Mouse (Mus musculus) erythroblast, embryonic 14.5 days (primary cell): ENCODE measurements around the gene Tmem147. TPM values are rescaled to one million over a fixed set of nuclear protein-coding genes. Genes with fewer than 3 reads are reported as not detected.

ENCODE experiments used
- H3K27me3 ChIP-seq: 2 replicates; pipeline ENCODE4 v1.6.1; 2012; ENCODE audit warnings: inconsistent platforms; ENCODE audit not compliant: control insufficient read depth
- H3K36me3 ChIP-seq: 2 replicates; pipeline ENCODE4 v1.6.1; 2012; ENCODE audit warnings: mild to moderate bottlenecking, inconsistent platforms; ENCODE audit not compliant: control insufficient read depth
- H3K4me1 ChIP-seq: 2 replicates; pipeline ENCODE4 v1.6.1; 2012; ENCODE audit warnings: inconsistent platforms; ENCODE audit not compliant: control insufficient read depth
- H3K4me3 ChIP-seq: replicated peaks from 2 replicates; pipeline ENCODE3; 2012; ENCODE audit warnings: moderate library complexity, mild to moderate bottlenecking, inconsistent platforms
- H3K9me3 ChIP-seq: 2 replicates; pipeline ENCODE4 v1.6.1; 2012; ENCODE audit warnings: low read length, inconsistent platforms, mixed read lengths; ENCODE audit not compliant: control insufficient read depth
- GATA1 ChIP-seq: IDR thresholded peaks from 2 replicates; pipeline ENCODE4 v1.6.1; 2012; ENCODE audit warnings: low read length, inconsistent platforms, mixed read lengths
- TAL1 ChIP-seq: IDR thresholded peaks from 3 replicates; pipeline ENCODE4 v1.6.1; 2012; ENCODE audit warnings: low read length, inconsistent platforms, mixed read lengths
- polyA plus RNA-seq: library from polyadenylated mRNA; stranded (reverse); fragments of >175 nt; gene quantifications from 2 replicates; pipeline ENCODE4 v1.2.3, GENCODE M21; 2012

The Tmem147 gene
- polyA plus RNA-seq, 1 experiment: 1.6 TPM

DNA sequence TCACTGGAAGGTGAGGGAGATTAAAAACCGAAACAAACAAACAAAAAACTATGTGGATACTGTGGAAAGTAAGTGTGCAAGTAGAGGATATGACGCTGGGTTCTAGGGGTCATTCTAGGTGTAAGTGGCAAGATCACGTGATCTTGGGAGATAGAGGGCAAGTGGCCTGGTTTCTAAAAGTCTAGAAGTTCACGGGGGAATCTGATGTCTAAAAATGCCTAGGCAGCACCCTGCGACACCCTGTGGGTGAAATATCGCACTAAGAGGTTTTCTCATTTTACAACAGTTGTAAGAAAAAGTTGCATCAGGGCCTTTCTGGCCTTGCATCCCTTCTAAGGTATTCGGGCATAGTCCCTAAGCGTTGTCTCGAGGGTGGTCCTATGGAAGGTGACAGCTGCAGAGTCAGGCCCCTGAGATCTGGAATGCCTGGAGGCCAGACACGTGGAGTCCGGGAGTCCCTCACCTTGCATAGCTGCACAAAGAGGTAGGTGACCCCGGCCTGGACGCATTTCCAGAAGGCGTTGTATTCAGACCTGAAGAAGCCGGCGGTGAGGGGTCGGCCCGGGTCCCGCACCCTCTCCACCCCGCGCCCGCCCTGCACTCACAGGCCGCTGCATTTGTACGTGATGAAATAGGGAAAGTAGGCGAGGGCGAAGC lies 473 bp downstream of the Tmem147 start:
- Histone ChIP-seq H3K27me3 (no peaks in the 10 kb centered on the region), H3K4me3 (peak overlapping the region; percentile 77), H3K9me3 (no peaks in the 10 kb centered on the region), H3K36me3 (peaks cover 45% of the 10 kb centered on the region), H3K4me1 (peaks cover 26% of the 10 kb centered on the region)
- no peak for TF ChIP-seq TAL1
- TF ChIP-seq GATA1: no peak

- TF ChIP-seq TAL1 (no peak), GATA1 (no peak)
- peak overlapping the region; percentile 77 for H3K4me3 ChIP-seq
- H3K36me3 ChIP-seq: peaks cover 39% of the 10 kb centered on the region
- peaks cover 26% of the 10 kb centered on the region for H3K4me1 ChIP-seq
- H3K9me3 ChIP-seq: no peaks in the 10 kb centered on the region
- no peaks in the 10 kb centered on the region for H3K27me3 ChIP-seq
Measured at GRCm38 (mm10) chr7:30728214-30728613, 1.1 kb downstream of the Tmem147 start.

GRCm38 (mm10) chr7:30723274-30723953 lies 5.9 kb downstream of the Tmem147 start:
- Histone ChIP-seq H3K36me3 (peaks cover 16% of the 10 kb centered on the region), H3K9me3 (no peaks in the 10 kb centered on the region), H3K27me3 (no peaks in the 10 kb centered on the region), H3K4me1 (peaks cover 8% of the 10 kb centered on the region), H3K4me3 (no peak overlapping the region)
- TF ChIP-seq TAL1 (no peak), GATA1 (no peak)

DNA sequence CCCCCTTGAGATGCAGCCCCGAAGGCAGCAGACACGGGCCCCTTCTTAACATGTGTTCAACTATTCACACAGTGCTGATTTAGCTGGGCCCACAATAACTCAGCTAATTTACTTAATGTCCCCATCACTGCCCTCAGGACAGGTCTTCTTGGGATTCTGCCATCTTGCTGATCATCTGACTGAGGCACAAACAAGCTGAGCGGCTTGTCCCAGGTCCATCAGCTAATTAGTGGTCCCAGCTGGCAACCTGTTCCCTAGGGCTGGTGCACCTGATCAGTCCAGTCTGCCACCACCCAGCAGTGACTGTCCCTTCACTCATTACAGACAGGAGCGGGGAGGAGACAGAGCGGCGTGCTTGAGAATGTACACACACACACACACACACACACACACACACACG lies 8.1 kb downstream of the Tmem147 start:
- Histone ChIP-seq H3K36me3 (no peaks in the 10 kb centered on the region; the same call in 1 of the 2 replicates), H3K27me3 (peaks cover 14% of the 10 kb centered on the region), H3K4me3 (no peak overlapping the region), H3K4me1 (peaks cover 20% of the 10 kb centered on the region), H3K9me3 (no peaks in the 10 kb centered on the region)
- TF ChIP-seq GATA1 (no peak), TAL1 (no peak)

DNA sequence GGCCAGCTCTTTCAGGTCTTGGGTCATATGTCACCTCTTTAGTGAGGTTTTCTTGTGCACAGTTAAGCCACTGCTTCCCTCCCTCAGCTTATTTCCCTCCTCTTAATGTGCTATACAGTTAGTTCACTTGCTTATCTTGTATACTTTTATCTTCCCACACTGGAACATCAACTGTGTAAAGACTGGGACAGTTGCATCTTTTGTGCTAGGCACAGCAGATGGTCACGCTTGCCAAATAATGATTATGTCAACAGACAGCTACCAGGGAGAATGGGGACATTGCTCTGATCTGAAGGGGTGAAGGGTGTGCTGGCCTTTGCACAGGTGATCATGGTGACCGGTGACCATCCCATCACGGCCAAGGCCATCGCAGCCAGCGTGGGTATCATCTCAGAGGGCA lies 9.7 kb downstream of the Tmem147 start:
- Histone ChIP-seq H3K4me1 (peaks cover 20% of the 10 kb centered on the region), H3K9me3 (no peaks in the 10 kb centered on the region), H3K27me3 (peaks cover 30% of the 10 kb centered on the region), H3K4me3 (no peak overlapping the region), H3K36me3 (no peaks in the 10 kb centered on the region)
- TF ChIP-seq TAL1: no peak
- TF ChIP-seq GATA1: no peak

DNA sequence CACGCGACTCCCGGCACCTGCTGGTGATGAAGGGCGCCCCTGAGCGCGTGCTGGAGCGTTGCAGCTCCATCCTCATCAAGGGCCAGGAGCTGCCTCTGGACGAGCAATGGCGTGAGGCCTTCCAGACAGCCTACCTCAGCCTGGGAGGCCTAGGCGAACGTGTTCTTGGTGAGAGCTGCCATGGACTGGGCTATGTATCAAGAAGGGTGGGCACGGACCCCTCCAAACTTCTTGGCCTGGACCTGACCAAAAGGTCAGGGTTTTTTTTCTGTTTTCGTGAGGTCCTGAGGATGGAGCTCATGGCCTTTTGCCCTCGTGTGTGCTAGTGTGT lies 11.7 kb downstream of the Tmem147 start:
- TF ChIP-seq TAL1: no peak
- TF ChIP-seq GATA1: no peak
- Histone ChIP-seq H3K4me1 (peaks cover 20% of the 10 kb centered on the region), H3K36me3 (no peaks in the 10 kb centered on the region), H3K4me3 (peak overlapping the region; percentile 58), H3K27me3 (peaks cover 35% of the 10 kb centered on the region), H3K9me3 (no peaks in the 10 kb centered on the region)

GRCm38 (mm10) chr7:30717006-30717715 lies 12.2 kb downstream of the Tmem147 start:
- Histone ChIP-seq H3K36me3 (no peaks in the 10 kb centered on the region), H3K27me3 (peaks cover 35% of the 10 kb centered on the region), H3K4me1 (peaks cover 22% of the 10 kb centered on the region), H3K9me3 (no peaks in the 10 kb centered on the region), H3K4me3 (peak overlapping the region; percentile 58)
- no peak for TF ChIP-seq GATA1
- TF ChIP-seq TAL1: no peak

DNA sequence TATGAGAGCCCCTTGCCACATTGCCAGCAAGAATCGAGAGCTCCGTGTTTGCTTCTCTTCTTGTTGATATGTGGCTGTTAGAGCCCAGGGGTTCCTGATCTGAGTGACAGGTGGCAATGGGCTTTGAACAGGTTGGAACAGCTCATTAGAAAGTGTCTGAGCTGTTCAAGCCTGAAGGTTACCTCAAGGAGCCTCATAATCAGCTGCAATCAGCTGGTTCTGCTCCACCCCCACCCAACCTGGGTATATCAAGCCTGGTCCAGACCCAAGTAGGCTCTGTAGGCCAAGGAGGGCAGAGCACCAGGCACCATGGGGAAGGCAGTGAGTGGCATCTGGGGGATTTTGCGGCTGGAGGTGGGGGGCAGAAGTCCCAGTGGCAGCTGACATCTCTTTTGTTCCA lies 17.4 kb downstream of the Tmem147 start, which contains the start of gene Atp4a:
Atp4a (plus strand) TSS at position 268 of the 400 bp plus-strand sequence.
- no peaks in the 10 kb centered on the region for H3K9me3 ChIP-seq
- H3K36me3 ChIP-seq: no peaks in the 10 kb centered on the region
- peaks cover 27% of the 10 kb centered on the region for H3K27me3 ChIP-seq
- no peak for TF ChIP-seq TAL1
- no peak for TF ChIP-seq GATA1
- H3K4me3 ChIP-seq: no peak within 1 kb of the TSS
- peaks cover 21% of the 10 kb centered on the region for H3K4me1 ChIP-seq

DNA sequence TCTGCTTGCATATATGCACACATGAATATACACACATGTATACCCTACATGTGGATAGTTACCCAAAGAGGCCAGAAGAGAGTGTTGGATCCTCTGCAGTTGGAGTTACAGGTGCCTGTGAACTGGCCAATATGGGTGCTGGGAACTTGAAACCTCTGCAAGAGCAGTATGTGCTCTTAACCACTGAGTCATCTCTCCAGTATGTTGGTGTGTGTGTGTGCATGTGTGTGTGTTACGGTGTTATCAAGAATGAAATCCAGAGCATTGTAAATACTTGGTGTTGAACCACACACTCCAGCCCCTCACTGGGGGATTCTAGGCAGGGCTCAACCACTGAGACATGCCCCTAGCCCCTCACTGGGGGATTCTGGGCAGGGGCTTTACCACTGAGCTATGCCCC lies 21.9 kb downstream of the Tmem147 start:
- H3K4me3 ChIP-seq: no peak overlapping the region
- TF ChIP-seq GATA1 (no peak), TAL1 (no peak)
- H3K4me1 ChIP-seq: peaks cover 29% of the 10 kb centered on the region
- no peaks in the 10 kb centered on the region for H3K27me3 ChIP-seq
- H3K36me3 ChIP-seq: no peaks in the 10 kb centered on the region
- H3K9me3 ChIP-seq: no peaks in the 10 kb centered on the region
